Mouse (Mus musculus) erythroblast, adult 5-6 weeks (primary cell): ENCODE measurements around the gene Chchd4. TPM values are rescaled to one million over a fixed set of nuclear protein-coding genes. Genes with fewer than 3 reads are reported as not detected.
"Not testable (repeated sequence)": the region's sequence is repeated elsewhere in the genome, so short reads cannot be mapped to it uniquely, and the experiment has no call there.

Experiments
- ATAC-seq: replicated peaks from 2 replicates; pipeline ENCODE4 v1.8.0; 2016; ENCODE audit warnings: moderate number of reproducible peaks, mild to moderate bottlenecking, moderate TSS enrichment, inconsistent platforms; ENCODE audit not compliant: poor library complexity, low FRiP score, severe bottlenecking
- total RNA-seq, 2 experiments: library from RNA; stranded (forward) in 1 of 2; stranded (reverse) in 1 of 2; fragments of 150-400 nt in 1 of 2; fragments of 200-764, 138-1000 nt in 1 of 2; gene quantifications; 2 replicates each; pipeline versions ENCODE4 v1.2.3 to v1.2.4; 2015 to 2017; ENCODE audit warnings: low replicate concordance in 2 of 2

Chchd4 gene
- total RNA-seq, 2 experiments from 2014 or later, result 1.9 to 6.5 TPM

GRCm38 (mm10) chr6:91476541-91476940 is 3.2 kb upstream of the Chchd4 start:
- no peak for ATAC-seq

- no peak for ATAC-seq
Observed at GRCm38 (mm10) chr6:91474441-91475190, 1.3 kb upstream of the Chchd4 start.

- ATAC-seq, result peak; percentile 20
Observed at GRCm38 (mm10) chr6:91473805-91474440, 577 bp upstream of the Chchd4 start.

- no peak for ATAC-seq
Observed at GRCm38 (mm10) chr6:91472319-91472718, 1.0 kb downstream of the Chchd4 start.

- ATAC-seq, result not testable (repeated sequence)
Observed at GRCm38 (mm10) chr6:91471427-91471826, 1.9 kb downstream of the Chchd4 start.

- ATAC-seq, result no peak
Observed at GRCm38 (mm10) chr6:91470712-91471111, 2.6 kb downstream of the Chchd4 start.

GRCm38 (mm10) chr6:91467106-91467505 is 6.2 kb downstream of the Chchd4 start:
- ATAC-seq, result no peak

- no peak for ATAC-seq
Observed at GRCm38 (mm10) chr6:91465756-91466155, 7.6 kb downstream of the Chchd4 start.

GRCm38 (mm10) chr6:91459471-91459870 is 13.9 kb downstream of the Chchd4 start:
- ATAC-seq, result no peak

GRCm38 (mm10) chr6:91454546-91454945 is 18.8 kb downstream of the Chchd4 start:
- ATAC-seq, result no peak

- ATAC-seq, result no peak
Observed at GRCm38 (mm10) chr6:91452056-91452455, 21.3 kb downstream of the Chchd4 start.

GRCm38 (mm10) chr6:91449472-91450225 is 23.7 kb downstream of the Chchd4 start:
- no peak for ATAC-seq

GRCm38 (mm10) chr6:91445316-91445715 is 28.0 kb downstream of the Chchd4 start:
- no peak for ATAC-seq

- ATAC-seq, result peak; percentile 33
Observed at GRCm38 (mm10) chr6:91441145-91441662, 32.1 kb downstream of the Chchd4 start.

- peak; percentile 94 for ATAC-seq
Observed at GRCm38 (mm10) chr6:91440474-91441144, 32.7 kb downstream of the Chchd4 start.

- ATAC-seq, result no peak
Observed at GRCm38 (mm10) chr6:91424151-91424550, 49.2 kb downstream of the Chchd4 start.

- ATAC-seq, result no peak
Observed at GRCm38 (mm10) chr6:91421629-91422028, 51.7 kb downstream of the Chchd4 start.

- ATAC-seq, result no peak
Observed at GRCm38 (mm10) chr6:91417291-91417845, 56.0 kb downstream of the Chchd4 start.

GRCm38 (mm10) chr6:91416146-91416545 is 57.2 kb downstream of the Chchd4 start:
- ATAC-seq, result no peak

GRCm38 (mm10) chr6:91414890-91415289 is 58.5 kb downstream of the Chchd4 start:
- ATAC-seq, result no peak
